Mouse (Mus musculus) liver, adult 2 months (tissue): ENCODE data around the gene Gm5741. TPM values are rescaled to one million over a fixed set of nuclear protein-coding genes. Genes with fewer than 3 reads are reported as not detected.

Experiments used
- DNase-seq: peaks from one replicate; pipeline ENCODE4 v3.0.0-alpha.2; 2011; ENCODE audit warnings: low read depth, low spot score; ENCODE audit errors: extremely low read depth
- H3K27ac ChIP-seq: fragments of 200-500 bp; replicated peaks from 2 replicates; pipeline ENCODE4 v1.5.1; 2012; ENCODE audit warnings: low read depth, mild to moderate bottlenecking, control low read depth, inconsistent platforms, low read length; ENCODE audit not compliant: insufficient read depth
- H3K27me3 ChIP-seq: fragments of 200-500 bp; 2 replicates; pipeline ENCODE4 v1.6.1; 2012; ENCODE audit warnings: mild to moderate bottlenecking, moderate library complexity, low read length, inconsistent platforms; ENCODE audit not compliant: control insufficient read depth, insufficient read depth
- H3K36me3 ChIP-seq: fragments of 200-500 bp; 2 replicates; pipeline ENCODE4 v1.6.1; 2012; ENCODE audit warnings: low read length, inconsistent platforms; ENCODE audit not compliant: control insufficient read depth, insufficient read depth
- H3K4me1 ChIP-seq: fragments of 200-500 bp; 2 replicates; pipeline ENCODE4 v1.6.1; 2011; ENCODE audit warnings: low read length; ENCODE audit not compliant: control insufficient read depth, insufficient read depth
- H3K4me3 ChIP-seq: fragments of 200-500 bp; 2 replicates; pipeline ENCODE4 v1.5.1; 2011; ENCODE audit warnings: low read depth, mild to moderate bottlenecking, control low read depth, low read length, moderate library complexity; ENCODE audit not compliant: insufficient read depth
- H3K79me2 ChIP-seq: fragments of 200-500 bp; 2 replicates; pipeline ENCODE4 v1.6.1; 2012; ENCODE audit warnings: inconsistent platforms, mild to moderate bottlenecking, low read length, moderate library complexity; ENCODE audit not compliant: control insufficient read depth, insufficient read depth
- H3K9ac ChIP-seq: fragments of 200-500 bp; 2 replicates; pipeline ENCODE4 v1.6.1; 2012; ENCODE audit warnings: low read depth, mild to moderate bottlenecking, control low read depth, inconsistent platforms, low read length
- CTCF ChIP-seq: fragments of 200-500 bp; IDR thresholded peaks from 2 replicates; pipeline ENCODE4 v1.5.1; 2011; ENCODE audit warnings: low read depth, low read length, control low read depth
- POLR2A ChIP-seq: fragments of 200-500 bp; IDR thresholded peaks from 2 replicates; pipeline ENCODE4 v1.6.1; 2011; ENCODE audit warnings: low read length, control low read depth; ENCODE audit not compliant: insufficient read depth; ENCODE audit errors: extremely low read depth
- WGBS: fragments of 180-500 bp; shearing (Covaris S2); methylation state at CpG from one replicate; pipeline ENCODE4 v1.1.7; 2018; 5-methylcytosine and 5-hydroxymethylcytosine counted together
- polyA plus RNA-seq: library from polyadenylated mRNA; depleted of rRNA; stranded (reverse); fragments of >200 nt; gene quantifications from 2 replicates; pipeline ENCODE4 v1.2.3, GENCODE M21; 2012; rRNA removed
- total RNA-seq: library from RNA; depleted of rRNA; stranded (reverse); fragments of >200 nt; gene quantifications from 2 replicates; pipeline ENCODE4 v1.2.3, GENCODE M21; 2014; rRNA removed

Gm5741 gene
- not detected in 2 replicates for total RNA-seq
- polyA plus RNA-seq: 0.70 TPM in 1 of 2 replicates, not detected in the other

GRCm38 (mm10) chr8:85067982-85068381, at the start of gene Gm5741:
Gene Gm5741, minus strand, starts transcription at chr8:85067982.
- Histone ChIP-seq H3K27ac (no peak within 1 kb of the TSS), H3K79me2 (peaks cover 5% of the 10 kb centered on the region; the same call in 1 of the 2 replicates), H3K9ac (no peak within 1 kb of the TSS), H3K27me3 (no peaks in the 10 kb centered on the region), H3K4me1 (peaks cover 20% of the 10 kb centered on the region), H3K4me3 (no peak within 1 kb of the TSS), H3K36me3 (no peaks in the 10 kb centered on the region)
- TF ChIP-seq POLR2A (0 out of 2 replicates have a peak, but pooled peaks have one; percentile 8), CTCF (no peak)
- no peak for DNase-seq

- Histone ChIP-seq H3K27ac (no peak overlapping the region), H3K79me2 (peaks cover 3% of the 10 kb centered on the region; the same call in 1 of the 2 replicates), H3K36me3 (peaks cover 8% of the 10 kb centered on the region), H3K9ac (no peak overlapping the region), H3K27me3 (no peaks in the 10 kb centered on the region), H3K4me1 (no peaks in the 10 kb centered on the region; the same call in none of the 2 replicates), H3K4me3 (no peak overlapping the region)
- peak; percentile 9 for DNase-seq
- no peak for TF ChIP-seq POLR2A
- no peak for TF ChIP-seq CTCF
- WGBS: 30% methylated on average over 7 of the region's 7 CpGs
Measured at GRCm38 (mm10) chr8:85116984-85117383, 49.2 kb upstream of the Gm5741 start.

GRCm38 (mm10) chr8:85115501-85115900, 47.7 kb upstream of the Gm5741 start:
- H3K4me3 ChIP-seq: no peak overlapping the region
- H3K79me2 ChIP-seq: peaks cover 3% of the 10 kb centered on the region; the same call in 1 of the 2 replicates
- H3K27ac ChIP-seq: no peak overlapping the region
- H3K4me1 ChIP-seq: no peaks in the 10 kb centered on the region; the same call in none of the 2 replicates
- no peak for TF ChIP-seq POLR2A
- TF ChIP-seq CTCF: no peak
- peaks cover 20% of the 10 kb centered on the region for H3K36me3 ChIP-seq
- 90% methylated on average over 4 of the region's 4 CpGs for WGBS
- no peaks in the 10 kb centered on the region for H3K27me3 ChIP-seq
- DNase-seq: no peak
- H3K9ac ChIP-seq: no peak overlapping the region

DNA sequence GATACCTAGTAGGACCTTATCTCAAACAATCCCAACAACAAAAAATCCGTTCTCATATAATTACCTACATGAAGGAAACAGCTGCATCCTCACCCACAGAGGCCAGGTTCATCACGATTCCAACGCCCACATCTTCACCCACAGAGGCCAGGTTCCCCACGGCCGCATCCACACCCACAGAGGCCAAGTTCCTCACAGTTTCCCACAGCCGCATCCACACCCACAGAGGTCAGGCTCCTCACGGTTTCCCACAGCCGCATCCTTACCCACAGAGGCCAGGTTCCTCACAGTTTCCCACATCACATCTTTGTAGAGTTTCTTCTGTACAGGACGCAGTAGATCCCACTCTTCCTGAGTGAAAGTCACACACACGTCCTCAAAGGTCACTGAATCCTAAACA, 45.5 kb upstream of the Gm5741 start:
- no peak for TF ChIP-seq CTCF
- TF ChIP-seq POLR2A: no peak
- Histone ChIP-seq H3K4me1 (no peaks in the 10 kb centered on the region; the same call in none of the 2 replicates), H3K27ac (no peak overlapping the region), H3K4me3 (no peak overlapping the region), H3K27me3 (no peaks in the 10 kb centered on the region), H3K9ac (no peak overlapping the region), H3K36me3 (peaks cover 32% of the 10 kb centered on the region), H3K79me2 (peaks cover 2% of the 10 kb centered on the region; the same call in 1 of the 2 replicates)
- WGBS: 98% methylated on average over 10 of the region's 10 CpGs
- no peak for DNase-seq

- Histone ChIP-seq H3K27ac (no peak overlapping the region), H3K4me3 (no peak overlapping the region), H3K79me2 (no peaks in the 10 kb centered on the region), H3K27me3 (no peaks in the 10 kb centered on the region), H3K4me1 (no peaks in the 10 kb centered on the region), H3K9ac (no peak overlapping the region), H3K36me3 (peaks cover 8% of the 10 kb centered on the region; the same call in 1 of the 2 replicates)
- 87% methylated on average over 4 of the region's 4 CpGs for WGBS
- DNase-seq: no peak
- no peak for TF ChIP-seq POLR2A
- no peak for TF ChIP-seq CTCF
Measured at GRCm38 (mm10) chr8:85100076-85100665, 32.4 kb upstream of the Gm5741 start.

GRCm38 (mm10) chr8:85096850-85097249, 29.1 kb upstream of the Gm5741 start:
- H3K27ac ChIP-seq: no peak overlapping the region
- no peak overlapping the region for H3K9ac ChIP-seq
- no peaks in the 10 kb centered on the region for H3K79me2 ChIP-seq
- H3K36me3 ChIP-seq: peaks cover 18% of the 10 kb centered on the region
- no peaks in the 10 kb centered on the region for H3K27me3 ChIP-seq
- H3K4me1 ChIP-seq: no peaks in the 10 kb centered on the region
- H3K4me3 ChIP-seq: no peak overlapping the region
- 89% methylated on average over 4 of the region's 4 CpGs for whole genome bisulfite sequencing
- TF ChIP-seq POLR2A (no peak), CTCF (no peak)
- DNase-seq: no peak
